Mouse (Mus musculus) intestine, embryonic 15.5 days (tissue): ENCODE results near the gene Retreg1. TPM values are rescaled to one million over a fixed set of nuclear protein-coding genes. Genes with fewer than 3 reads are reported as not detected.

Source experiments
- ATAC-seq: fragments of 200-750 bp; cut with Nextera tagmentation; 2 replicates; pipeline ENCODE4 v1.8.0; 2017; ENCODE audit warnings: moderate TSS enrichment, moderate library complexity
- H3K27ac ChIP-seq: fragments of 300-500 bp; sonication (generic); 2 replicates; pipeline ENCODE4 v1.5.1; 2015; ENCODE audit warnings: mild to moderate bottlenecking, inconsistent platforms
- H3K27me3 ChIP-seq: fragments of 300-500 bp; sonication (generic); replicated peaks from 2 replicates; pipeline ENCODE4 v1.6.1; 2015; ENCODE audit warnings: inconsistent platforms
- H3K36me3 ChIP-seq: fragments of 300-500 bp; sonication (generic); 2 replicates; pipeline ENCODE4 v1.6.1; 2015; ENCODE audit warnings: inconsistent platforms
- H3K4me1 ChIP-seq: fragments of 300-500 bp; sonication (generic); replicated peaks from 2 replicates; pipeline ENCODE4 v1.6.1; 2015; ENCODE audit warnings: inconsistent platforms
- H3K4me2 ChIP-seq: fragments of 300-500 bp; sonication (generic); replicated peaks from 2 replicates; pipeline ENCODE4 v1.6.1; 2015; ENCODE audit warnings: mild to moderate bottlenecking, inconsistent platforms
- H3K4me3 ChIP-seq: fragments of 300-500 bp; sonication (generic); replicated peaks from 2 replicates; pipeline ENCODE4 v1.5.1; 2015; ENCODE audit warnings: inconsistent platforms
- H3K9ac ChIP-seq: fragments of 300-500 bp; sonication (generic); 2 replicates; pipeline ENCODE4 v1.6.1; 2015; ENCODE audit warnings: inconsistent platforms
- H3K9me3 ChIP-seq: fragments of 300-500 bp; sonication (generic); 2 replicates; pipeline ENCODE4 v1.6.1; 2016; ENCODE audit warnings: inconsistent platforms
- WGBS: fragments of 180-500 bp; shearing (Covaris S2); methylation state at CpG from one replicate; pipeline ENCODE4 v1.1.7; 2015; 5-methylcytosine and 5-hydroxymethylcytosine counted together
- polyA plus RNA-seq: library from polyadenylated mRNA; unstranded; fragments of >200 nt; fragmentation: Nextera tagmentation; extraction: Ambion mirVana; gene quantifications from 2 replicates; pipeline ENCODE4 v1.2.1, GENCODE M21; 2015

Retreg1 gene
- polyA plus RNA-seq, 1 experiment from 2014 or later = 10.7 TPM

DNA sequence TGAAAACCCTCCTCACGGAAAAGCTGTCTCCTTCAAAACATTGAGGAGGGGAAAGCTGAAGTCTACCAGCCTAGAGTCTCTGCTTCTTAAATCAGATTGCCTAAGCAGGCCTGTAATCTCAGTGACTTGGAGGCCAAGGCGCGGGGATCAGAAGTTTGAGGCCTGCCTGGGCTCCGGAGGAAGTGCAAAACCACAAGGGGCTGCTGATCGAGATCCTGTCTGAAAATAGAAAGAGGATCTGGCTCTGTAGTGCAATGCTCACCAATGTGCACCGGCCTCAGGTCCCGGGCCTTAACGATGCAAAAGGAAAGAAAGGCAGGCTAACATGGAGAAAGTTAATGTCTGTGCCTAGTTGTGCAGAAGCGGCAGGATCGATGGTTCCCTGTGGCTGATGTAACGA, 48.6 kb downstream of the Retreg1 start:
- Histone ChIP-seq H3K4me2 (no peak overlapping the region), H3K4me3 (no peak overlapping the region), H3K27ac (no peak overlapping the region), H3K4me1 (no peaks in the 10 kb centered on the region), H3K9me3 (no peaks in the 10 kb centered on the region), H3K9ac (no peak overlapping the region), H3K27me3 (no peaks in the 10 kb centered on the region), H3K36me3 (no peaks in the 10 kb centered on the region)
- WGBS = 73% methylated on average over 11 of the region's 11 CpGs
- ATAC-seq = no peak

DNA sequence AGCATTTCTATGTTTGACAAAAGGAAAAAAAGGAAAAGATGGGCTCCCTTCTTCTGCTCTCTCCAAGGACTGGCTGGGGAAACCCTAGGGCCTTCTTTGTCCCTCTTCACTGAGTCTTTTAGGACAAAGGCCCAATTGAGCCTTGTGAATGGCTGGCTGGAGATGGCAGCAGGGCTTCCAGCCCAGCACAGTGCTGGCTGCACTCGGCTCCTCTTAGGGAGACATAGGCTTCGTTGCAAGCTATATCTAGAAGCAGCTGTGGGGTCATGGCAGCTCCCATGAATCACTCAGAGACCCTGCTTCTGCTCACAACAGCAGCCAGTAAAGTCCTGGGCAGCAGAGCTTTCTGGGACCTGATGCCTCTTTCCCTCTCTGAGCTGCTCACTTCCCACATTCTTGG, 50.3 kb downstream of the Retreg1 start:
- no peak overlapping the region for H3K4me2 ChIP-seq
- ATAC-seq = no peak
- no peaks in the 10 kb centered on the region for H3K9me3 ChIP-seq
- no peaks in the 10 kb centered on the region for H3K4me1 ChIP-seq
- H3K9ac ChIP-seq = no peak overlapping the region
- no peak overlapping the region for H3K27ac ChIP-seq
- WGBS = 36% methylated on average over 2 of the region's 2 CpGs
- H3K4me3 ChIP-seq = no peak overlapping the region
- H3K27me3 ChIP-seq = no peaks in the 10 kb centered on the region
- H3K36me3 ChIP-seq = no peaks in the 10 kb centered on the region

DNA sequence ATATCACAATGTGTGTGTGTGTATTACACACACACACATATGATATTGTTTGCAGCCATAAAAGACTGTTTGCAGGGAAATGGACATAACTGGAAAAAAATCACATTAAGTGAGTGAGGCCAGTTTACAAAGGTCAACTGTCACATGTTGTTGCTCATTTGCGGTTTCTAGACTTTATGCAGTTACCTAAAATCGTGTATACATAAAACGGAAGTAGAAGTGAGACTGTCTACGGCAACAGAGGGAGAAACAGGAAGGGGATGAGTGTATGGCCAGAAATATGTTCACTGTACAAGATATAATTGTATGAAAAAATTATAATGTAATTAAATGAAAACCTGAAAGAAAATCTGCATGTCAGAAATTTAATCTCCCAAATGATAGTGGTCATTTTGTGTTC, 53.8 kb downstream of the Retreg1 start:
- no peak for ATAC-seq
- Histone ChIP-seq H3K9me3 (no peaks in the 10 kb centered on the region), H3K36me3 (no peaks in the 10 kb centered on the region), H3K4me2 (no peak overlapping the region), H3K9ac (no peak overlapping the region), H3K27ac (no peak overlapping the region), H3K27me3 (no peaks in the 10 kb centered on the region), H3K4me3 (no peak overlapping the region), H3K4me1 (no peaks in the 10 kb centered on the region)
- WGBS = 78% methylated on average over 4 of the region's 4 CpGs

DNA sequence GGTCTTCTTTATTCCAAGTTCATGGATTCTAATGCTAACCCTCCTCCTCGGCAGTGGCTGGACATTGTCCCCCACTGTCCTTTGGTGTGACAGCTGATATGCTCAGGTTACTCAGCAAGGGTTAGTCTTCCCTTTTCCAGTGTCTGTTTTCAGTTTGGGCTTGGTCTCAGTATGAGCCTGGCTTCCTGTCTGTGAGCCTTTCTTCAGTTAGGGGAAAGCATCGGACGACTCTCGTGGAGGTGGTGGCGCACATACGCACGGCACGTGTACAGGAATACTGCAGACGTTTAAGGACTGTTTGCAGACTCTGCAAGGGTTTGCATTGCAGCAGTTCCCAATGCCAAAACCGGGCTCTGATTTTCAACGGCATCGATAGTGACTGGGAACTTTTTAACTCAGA, 54.6 kb downstream of the Retreg1 start:
- H3K4me3 ChIP-seq = no peak overlapping the region
- H3K9ac ChIP-seq = no peak overlapping the region
- WGBS = 79% methylated on average over 12 of the region's 12 CpGs
- H3K27me3 ChIP-seq = no peaks in the 10 kb centered on the region
- H3K4me1 ChIP-seq = no peaks in the 10 kb centered on the region
- no peak for ATAC-seq
- H3K4me2 ChIP-seq = no peak overlapping the region
- no peaks in the 10 kb centered on the region for H3K36me3 ChIP-seq
- H3K9me3 ChIP-seq = no peaks in the 10 kb centered on the region
- H3K27ac ChIP-seq = no peak overlapping the region

DNA sequence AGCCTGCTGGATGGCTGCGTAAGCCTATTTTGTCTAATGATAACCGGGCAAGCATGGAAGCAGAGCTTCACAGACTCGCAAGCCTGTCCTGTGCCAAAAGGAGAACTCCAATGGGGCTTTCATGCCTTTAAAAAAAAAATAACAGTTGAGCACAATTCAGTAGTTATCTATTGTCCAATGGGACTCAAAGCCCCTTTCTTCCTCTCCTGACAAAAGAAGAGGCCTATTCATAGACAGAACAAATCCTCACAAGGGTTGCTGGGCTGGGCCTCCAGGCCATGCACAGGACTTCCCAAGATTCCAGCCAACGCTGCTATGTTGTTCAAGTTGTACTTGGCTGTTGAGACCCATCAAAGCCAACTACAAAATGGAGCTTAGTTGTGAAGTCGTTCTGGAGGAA, 56.0 kb downstream of the Retreg1 start:
- H3K36me3 ChIP-seq = no peaks in the 10 kb centered on the region
- no peaks in the 10 kb centered on the region for H3K4me1 ChIP-seq
- H3K9ac ChIP-seq = no peak overlapping the region
- H3K4me3 ChIP-seq = no peak overlapping the region
- H3K27me3 ChIP-seq = no peaks in the 10 kb centered on the region
- ATAC-seq = no peak
- 72% methylated on average over 5 of the region's 5 CpGs for WGBS
- no peak overlapping the region for H3K4me2 ChIP-seq
- no peak overlapping the region for H3K27ac ChIP-seq
- H3K9me3 ChIP-seq = no peaks in the 10 kb centered on the region

DNA sequence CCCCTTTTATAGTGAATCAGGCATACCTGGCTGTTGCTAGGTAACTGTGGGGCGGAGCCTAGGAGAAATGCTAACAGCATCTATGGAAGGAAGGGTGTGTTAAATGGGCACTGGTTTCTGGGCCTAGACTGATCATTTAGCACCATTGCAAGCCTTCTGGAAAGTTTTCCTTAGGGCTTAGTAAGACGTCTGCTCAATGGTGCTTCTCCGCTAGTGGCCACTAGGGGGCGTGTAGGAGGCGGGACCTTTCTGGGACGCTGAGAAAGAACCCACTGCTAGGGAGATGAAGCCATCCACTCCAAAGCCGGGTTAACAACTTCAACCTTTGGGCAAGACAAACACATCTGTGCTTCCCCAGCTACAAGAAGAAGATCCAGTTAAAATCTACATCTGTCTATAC, 57.6 kb downstream of the Retreg1 start:
- H3K27me3 ChIP-seq = no peaks in the 10 kb centered on the region
- H3K27ac ChIP-seq = no peak overlapping the region
- no peaks in the 10 kb centered on the region for H3K36me3 ChIP-seq
- H3K9me3 ChIP-seq = no peaks in the 10 kb centered on the region
- no peak overlapping the region for H3K4me2 ChIP-seq
- H3K4me1 ChIP-seq = no peaks in the 10 kb centered on the region
- H3K9ac ChIP-seq = no peak overlapping the region
- ATAC-seq = peak; percentile 69
- H3K4me3 ChIP-seq = no peak overlapping the region
- 7% methylated on average over 7 of the region's 7 CpGs for WGBS

DNA sequence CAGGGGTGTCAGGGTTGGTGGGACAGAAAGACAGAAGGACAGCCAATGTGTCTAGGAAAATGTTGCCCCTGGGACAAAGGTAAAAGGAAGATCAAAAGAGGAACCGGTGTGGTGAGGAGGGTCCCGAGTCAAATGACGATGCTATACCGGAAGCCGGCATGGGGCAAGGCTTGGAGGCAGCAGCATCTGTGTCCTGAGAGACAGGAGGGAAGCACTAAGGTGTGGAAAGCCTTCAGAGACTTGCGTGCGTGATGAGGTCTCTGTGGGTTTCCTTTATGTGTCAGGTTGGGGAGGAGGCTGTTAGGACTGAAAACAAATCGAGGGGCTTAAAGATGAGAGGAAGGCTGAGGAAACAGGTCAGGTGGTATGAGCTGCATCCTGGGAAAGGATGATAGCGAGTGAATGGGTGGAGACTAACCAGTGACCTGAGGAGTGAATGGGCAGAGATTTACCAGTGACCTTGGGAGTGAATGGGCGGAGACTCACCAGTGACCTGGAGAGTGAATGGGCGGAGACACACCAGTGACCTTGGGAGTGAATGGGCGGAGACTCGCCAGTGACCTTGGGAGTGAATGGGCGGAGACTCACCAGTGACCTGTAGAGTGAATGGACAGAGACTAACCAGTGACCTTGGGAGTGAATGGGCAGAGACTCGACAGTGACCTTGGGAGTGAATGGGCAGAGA, 60.1 kb downstream of the Retreg1 start:
- ATAC-seq = no peak
- no peaks in the 10 kb centered on the region for H3K36me3 ChIP-seq
- no peaks in the 10 kb centered on the region for H3K9me3 ChIP-seq
- no peak overlapping the region for H3K27ac ChIP-seq
- H3K27me3 ChIP-seq = no peaks in the 10 kb centered on the region
- no peak overlapping the region for H3K9ac ChIP-seq
- WGBS = 89% methylated on average over 15 of the region's 15 CpGs
- H3K4me3 ChIP-seq = no peak overlapping the region
- H3K4me1 ChIP-seq = no peaks in the 10 kb centered on the region
- H3K4me2 ChIP-seq = no peak overlapping the region

DNA sequence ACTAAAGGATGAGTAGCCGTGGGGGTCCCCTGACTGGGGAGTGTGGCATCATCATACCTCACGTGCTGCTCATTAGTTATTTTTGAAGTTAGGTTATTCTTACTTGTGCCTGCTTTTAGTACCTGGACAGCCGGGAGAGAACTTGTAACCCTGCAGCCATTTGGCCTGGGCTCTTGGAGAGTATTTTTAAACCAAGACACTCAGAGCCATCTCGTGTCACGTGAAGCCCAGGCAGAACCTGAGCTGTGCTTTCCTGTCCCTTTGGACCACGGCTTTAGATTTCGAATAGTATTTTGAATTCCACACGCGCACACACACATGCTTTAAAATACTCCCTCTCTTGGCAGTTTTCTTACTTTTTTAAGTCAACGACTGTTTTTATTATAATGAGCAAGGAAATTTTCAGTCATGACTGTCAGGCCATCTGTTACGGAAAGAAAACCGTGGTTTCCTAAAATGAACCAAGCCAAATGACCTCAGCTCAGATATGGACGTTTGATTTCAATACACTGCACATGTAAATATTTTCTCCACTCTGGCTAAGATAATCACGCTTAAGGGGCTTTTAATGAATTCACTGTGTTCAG, 61.5 kb downstream of the Retreg1 start:
- H3K9me3 ChIP-seq = no peaks in the 10 kb centered on the region
- H3K4me3 ChIP-seq = no peak overlapping the region
- WGBS = 83% methylated on average over 14 of the region's 14 CpGs
- no peak overlapping the region for H3K27ac ChIP-seq
- H3K27me3 ChIP-seq = no peaks in the 10 kb centered on the region
- H3K4me2 ChIP-seq = no peak overlapping the region
- no peaks in the 10 kb centered on the region for H3K36me3 ChIP-seq
- no peak overlapping the region for H3K9ac ChIP-seq
- no peaks in the 10 kb centered on the region for H3K4me1 ChIP-seq
- ATAC-seq = no peak

DNA sequence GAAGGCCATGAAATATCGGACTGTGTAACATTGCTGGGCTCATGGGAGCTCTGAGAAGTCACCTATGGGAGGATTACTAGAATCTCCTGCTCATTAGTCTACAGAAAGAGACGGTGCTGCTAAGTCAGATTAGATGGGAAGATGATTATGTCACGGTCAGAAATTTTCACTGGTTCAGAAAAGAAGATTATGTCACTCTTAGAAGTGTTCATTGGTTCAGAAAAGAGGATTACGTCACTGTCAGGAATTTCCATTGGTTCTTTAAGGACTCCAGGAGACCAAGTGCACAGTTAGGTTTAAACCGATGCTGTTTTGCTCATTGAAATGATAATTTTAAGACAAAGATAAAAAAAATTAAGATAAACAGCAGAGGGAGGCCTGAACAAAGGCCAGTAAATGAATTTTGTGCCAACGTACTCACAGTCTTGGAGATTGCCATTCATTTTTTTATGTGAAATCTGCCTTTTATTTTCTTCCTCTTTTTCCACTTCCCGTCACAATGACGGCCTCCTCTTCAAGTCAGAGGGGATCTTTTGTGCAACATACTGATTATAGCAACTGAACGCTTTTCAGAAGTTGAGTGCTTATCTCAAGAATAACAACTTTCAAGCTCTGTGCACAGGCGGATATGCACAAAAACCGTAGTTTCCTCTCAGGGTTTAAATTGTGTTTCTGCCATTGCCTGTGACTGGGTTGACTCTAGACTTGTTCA, 67.0 kb downstream of the Retreg1 start:
- WGBS = 81% methylated on average over 11 of the region's 11 CpGs
- Histone ChIP-seq H3K4me3 (no peak overlapping the region), H3K27me3 (no peaks in the 10 kb centered on the region), H3K36me3 (no peaks in the 10 kb centered on the region), H3K9me3 (no peaks in the 10 kb centered on the region), H3K27ac (no peak overlapping the region), H3K4me2 (no peak overlapping the region), H3K4me1 (no peaks in the 10 kb centered on the region), H3K9ac (no peak overlapping the region)
- ATAC-seq = no peak

DNA sequence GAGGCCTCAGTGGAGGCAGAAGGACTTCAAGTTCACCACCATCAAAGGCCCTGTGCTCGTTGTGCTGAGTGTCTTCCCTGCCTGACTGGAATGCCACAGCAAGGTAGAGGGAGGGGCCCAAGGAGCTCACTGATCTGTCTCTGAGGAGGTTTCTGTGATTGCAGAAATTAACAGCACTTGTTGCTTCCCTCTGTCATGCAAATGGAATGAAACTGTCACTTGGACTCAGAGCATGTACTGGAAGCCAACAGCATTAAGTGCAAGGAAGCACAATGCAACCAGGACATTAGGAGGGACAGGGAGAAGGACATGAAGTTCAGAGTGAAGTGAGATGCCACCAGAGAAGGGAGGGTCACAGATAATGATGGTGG, 67.5 kb downstream of the Retreg1 start:
- Histone ChIP-seq H3K9ac (no peak overlapping the region), H3K9me3 (no peaks in the 10 kb centered on the region), H3K4me3 (no peak overlapping the region), H3K27me3 (no peaks in the 10 kb centered on the region), H3K4me1 (no peaks in the 10 kb centered on the region), H3K4me2 (no peak overlapping the region), H3K36me3 (no peaks in the 10 kb centered on the region), H3K27ac (no peak overlapping the region)
- WGBS = 35% methylated on average over 1 of the region's 1 CpGs
- ATAC-seq = no peak

DNA sequence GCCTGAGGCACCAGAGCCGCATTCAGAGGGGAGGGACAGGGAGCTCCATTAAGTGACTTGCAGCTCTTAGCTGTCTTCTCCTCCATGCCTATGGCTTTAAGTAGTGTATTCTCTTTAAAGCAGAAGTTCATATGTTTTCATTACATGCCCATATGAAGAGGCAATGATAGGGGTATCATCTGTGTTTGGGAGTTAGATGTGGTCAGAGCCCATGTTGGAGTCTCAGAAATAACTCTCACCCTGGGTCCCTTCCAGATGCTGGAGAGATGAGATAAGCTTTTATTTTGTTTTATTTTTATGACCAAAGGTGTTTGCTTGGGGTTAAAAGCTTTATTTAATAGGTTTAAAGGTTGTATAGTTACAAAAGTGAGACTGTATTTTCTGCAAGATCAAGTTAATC, 67.9 kb downstream of the Retreg1 start:
- ATAC-seq = no peak
- Histone ChIP-seq H3K4me2 (no peak overlapping the region), H3K36me3 (no peaks in the 10 kb centered on the region), H3K27me3 (no peaks in the 10 kb centered on the region), H3K4me3 (no peak overlapping the region), H3K27ac (no peak overlapping the region), H3K4me1 (no peaks in the 10 kb centered on the region), H3K9ac (no peak overlapping the region), H3K9me3 (no peaks in the 10 kb centered on the region)
- WGBS = 77% methylated on average over 1 of the region's 1 CpGs

DNA sequence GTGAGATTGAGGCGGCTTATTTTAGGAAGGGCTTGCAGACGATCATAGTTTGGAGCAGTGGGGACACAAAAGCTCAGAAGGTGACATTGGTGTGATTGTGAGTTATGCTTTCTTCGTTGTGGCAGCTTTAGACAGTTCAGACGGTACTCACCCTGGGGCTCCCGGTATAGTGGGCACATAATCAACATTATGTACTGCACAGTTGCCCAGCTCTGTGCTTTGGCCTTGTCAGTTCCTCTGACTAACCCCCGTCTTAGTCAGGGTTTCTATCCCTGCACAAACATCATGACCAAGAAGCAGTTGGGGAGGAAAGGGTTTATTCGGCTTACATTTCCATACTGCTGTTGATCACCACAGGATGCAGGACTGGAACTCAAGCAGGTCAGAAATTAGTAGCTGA, 69.9 kb downstream of the Retreg1 start:
- Histone ChIP-seq H3K27me3 (no peaks in the 10 kb centered on the region), H3K36me3 (no peaks in the 10 kb centered on the region), H3K9me3 (no peaks in the 10 kb centered on the region), H3K4me2 (no peak overlapping the region), H3K4me3 (no peak overlapping the region), H3K9ac (no peak overlapping the region), H3K27ac (no peak overlapping the region), H3K4me1 (no peaks in the 10 kb centered on the region)
- WGBS = 86% methylated on average over 7 of the region's 7 CpGs
- ATAC-seq = no peak

DNA sequence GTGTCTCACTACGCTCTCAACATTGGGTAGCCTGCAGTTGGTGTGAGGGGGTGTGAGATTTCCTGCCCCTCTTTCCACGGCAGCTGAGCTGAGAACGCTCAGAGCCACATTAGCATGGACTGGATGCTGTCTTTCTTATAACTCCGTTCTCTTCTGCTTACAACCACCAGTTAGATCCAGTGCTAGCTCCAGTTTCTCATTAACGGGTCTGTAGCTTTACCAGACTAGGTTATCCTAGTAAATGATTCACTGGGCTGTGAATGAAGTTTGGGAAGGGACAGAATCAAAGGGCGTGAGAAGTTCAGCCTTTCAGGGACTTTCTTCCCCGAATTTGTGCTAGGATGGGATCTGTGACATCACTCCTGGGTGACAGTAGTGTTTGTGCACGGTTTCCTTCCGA, 70.7 kb downstream of the Retreg1 start:
- 60% methylated on average over 9 of the region's 9 CpGs for WGBS
- H3K9me3 ChIP-seq = no peaks in the 10 kb centered on the region
- no peaks in the 10 kb centered on the region for H3K27me3 ChIP-seq
- no peak overlapping the region for H3K4me2 ChIP-seq
- no peak overlapping the region for H3K4me3 ChIP-seq
- no peak overlapping the region for H3K27ac ChIP-seq
- H3K9ac ChIP-seq = no peak overlapping the region
- H3K36me3 ChIP-seq = no peaks in the 10 kb centered on the region
- no peak for ATAC-seq
- no peaks in the 10 kb centered on the region for H3K4me1 ChIP-seq
